Mouse (Mus musculus) left cerebral cortex, postnatal 25 days (tissue): Measurements from ENCODE around the gene Gm10413. TPM values are rescaled to one million over a fixed set of nuclear protein-coding genes. Genes with fewer than 3 reads are reported as not detected.
"Not testable (repeated sequence)": the region's sequence is repeated elsewhere in the genome, so short reads cannot be mapped to it uniquely, and the experiment has no call there.

Source experiments
- DNase-seq, 2 experiments: peaks; one replicate each; pipeline ENCODE4 v3.0.0; 2022; ENCODE audit warnings: low spot score in 2 of 2, mixed read lengths in 1 of 2
- intact Hi-C: fragments of 180-260 bp; cut with DNase I; formaldehyde crosslinking; loops from one replicate; pipeline ENCODE4 v1.15.1; 2025
- total RNA-seq, 2 experiments: library from RNA; stranded (reverse); gene quantifications; 2 replicates each; pipeline ENCODE4 v1.2.3; 2021

The Gm10413 gene
- total RNA-seq, result not detected

DNA sequence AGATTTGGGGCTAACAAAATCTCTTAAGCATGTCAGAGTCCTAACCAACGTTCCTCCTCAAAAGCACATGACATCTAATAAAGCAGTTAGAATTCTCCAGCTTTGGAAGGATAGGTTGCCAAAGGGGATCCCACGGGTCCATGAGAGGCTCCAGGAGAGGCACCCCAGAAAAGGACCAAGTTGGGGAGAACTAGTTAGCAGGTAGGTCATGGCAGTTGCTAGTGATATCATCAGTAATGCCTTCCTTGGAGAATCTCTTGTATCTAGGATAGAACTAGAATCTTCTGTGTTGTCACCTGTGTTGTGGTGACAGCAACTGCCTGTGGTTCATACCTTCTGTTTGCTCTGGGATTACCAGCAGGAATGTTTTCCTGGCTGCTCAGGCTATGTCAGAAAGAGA is at the start of gene Gm10413:
Gm10413 (plus strand) TSS at position 301 of the 400 bp plus-strand sequence.
- DNase-seq, intact Hi-C loops: not testable (repeated sequence)

- DNase-seq, intact Hi-C loops: not testable (repeated sequence)
These were observed 17.4 kb downstream of the Gm10413 start, which contains the start of gene Gm10409 for GRCm38 (mm10) chr14:3412314-3412713. Gene Gm10409 (plus strand): TSS chr14:3412614.

- DNase-seq, intact Hi-C loops: not testable (repeated sequence)
These were observed 32.9 kb downstream of the Gm10413 start, which contains the start of gene Gm3005 for GRCm38 (mm10) chr14:3427803-3428202. Gene Gm3005 (plus strand): TSS chr14:3428103.

DNA sequence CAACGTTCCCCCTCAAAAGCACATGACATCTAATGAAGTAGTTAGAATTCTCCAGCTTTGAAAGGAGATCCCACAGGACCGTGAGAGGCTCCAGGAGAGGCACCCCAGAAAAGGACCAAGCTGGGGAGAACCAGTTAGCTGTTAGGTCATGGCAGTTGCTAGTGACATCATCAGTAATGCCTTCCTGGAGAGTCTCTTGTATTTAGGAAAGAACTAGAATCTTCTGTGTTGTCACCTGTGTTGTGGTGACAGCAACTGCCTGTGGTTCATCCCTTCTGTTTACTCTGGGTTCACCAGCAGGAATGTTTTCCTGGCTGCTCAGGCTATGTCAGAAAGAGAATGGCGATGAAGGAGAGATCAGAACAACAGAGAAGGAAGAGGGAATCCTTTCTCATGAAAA is 54.2 kb downstream of the Gm10413 start, which contains the start of gene Gm10408:
Gm10408 (plus strand) TSS at position 301 of the 400 bp plus-strand sequence.
- intact Hi-C loops, DNase-seq: not testable (repeated sequence)

Other genes starting within 250 kb of the Gm10413 start
- not detected for gene Gm5795, start 206.8 kb upstream of the Gm10413 start, total RNA-seq
- 1 to 10 TPM; 4.3 to 4.6 TPM for gene D830030K20Rik, start 186.6 kb upstream of the Gm10413 start, total RNA-seq
- gene Gm2956, start 62.5 kb upstream of the Gm10413 start, total RNA-seq, result 1 to 10 TPM in 1 of 2 experiments, not detected in 1; 1.9 TPM
- 1 to 10 TPM; 2.0 to 2.2 TPM for gene Gm10409, start 17.5 kb downstream of the Gm10413 start, total RNA-seq
- gene Gm3005, start 33.0 kb downstream of the Gm10413 start, total RNA-seq, result under 1 TPM in 1 of 2 experiments, not detected in 1; 0.34 TPM
- not detected for gene Gm10408, start 54.3 kb downstream of the Gm10413 start, total RNA-seq
- gene Gm3012, start 239.4 kb downstream of the Gm10413 start, total RNA-seq, result not detected